Mouse (Mus musculus): ENCODE measurements around the gene Chn2.

The Chn2 gene

GRCm38 (mm10) chr6:54042142-54042541 is 2.8 kb downstream of the Chn2 start:
- no peak for DNase-seq (ENCODE audit: low spot score in 2 of 2)

- no peak for DNase-seq (ENCODE audit: low spot score in 2 of 2)
These were observed 4.2 kb downstream of the Chn2 start for GRCm38 (mm10) chr6:54043536-54043935.

- no peak for DNase-seq (ENCODE audit: low spot score in 2 of 2)
These were observed 6.7 kb downstream of the Chn2 start for GRCm38 (mm10) chr6:54045748-54046721.

- no peak for DNase-seq (ENCODE audit: low spot score in 2 of 2)
These were observed 7.8 kb downstream of the Chn2 start for GRCm38 (mm10) chr6:54046884-54047747.

- DNase-seq (ENCODE audit: low spot score in 2 of 2), result no peak
These were observed 9.4 kb downstream of the Chn2 start for GRCm38 (mm10) chr6:54048768-54049167.

- no peak for DNase-seq (ENCODE audit: low spot score in 2 of 2)
These were observed 11.8 kb downstream of the Chn2 start for GRCm38 (mm10) chr6:54051173-54051572.

- DNase-seq (ENCODE audit: low spot score in 2 of 2), result no peak
These were observed 12.8 kb downstream of the Chn2 start for GRCm38 (mm10) chr6:54052124-54052523.

GRCm38 (mm10) chr6:54052666-54053065 is 13.3 kb downstream of the Chn2 start:
- DNase-seq (ENCODE audit: low spot score in 2 of 2), result no peak

- no peak for DNase-seq (ENCODE audit: low spot score in 2 of 2)
These were observed 14.0 kb downstream of the Chn2 start for GRCm38 (mm10) chr6:54053316-54053715.

GRCm38 (mm10) chr6:54055387-54055786 is 16.0 kb downstream of the Chn2 start:
- DNase-seq (ENCODE audit: low spot score in 2 of 2), result no peak

GRCm38 (mm10) chr6:54056548-54057532 is 17.5 kb downstream of the Chn2 start:
- DNase-seq (ENCODE audit: low spot score in 2 of 2), result no peak

- DNase-seq (ENCODE audit: low spot score in 2 of 2), result no peak
These were observed 18.3 kb downstream of the Chn2 start for GRCm38 (mm10) chr6:54057661-54058060.

- DNase-seq (ENCODE audit: low spot score in 2 of 2), result no peak
These were observed 19.5 kb downstream of the Chn2 start for GRCm38 (mm10) chr6:54058837-54059236.

GRCm38 (mm10) chr6:54060258-54060657 is 20.9 kb downstream of the Chn2 start:
- DNase-seq (ENCODE audit: low spot score in 2 of 2), result no peak

GRCm38 (mm10) chr6:54061375-54061774 is 22.0 kb downstream of the Chn2 start:
- DNase-seq (ENCODE audit: low spot score in 2 of 2), result no peak

GRCm38 (mm10) chr6:54063878-54064277 is 24.5 kb downstream of the Chn2 start:
- no peak for DNase-seq (ENCODE audit: low spot score in 2 of 2)

GRCm38 (mm10) chr6:54067380-54067779 is 28.0 kb downstream of the Chn2 start:
- no peak for DNase-seq (ENCODE audit: low spot score in 2 of 2)

GRCm38 (mm10) chr6:54068882-54069281 is 29.5 kb downstream of the Chn2 start:
- no peak for DNase-seq (ENCODE audit: low spot score in 2 of 2)

- DNase-seq (ENCODE audit: low spot score in 2 of 2), result no peak
These were observed 31.4 kb downstream of the Chn2 start for GRCm38 (mm10) chr6:54070736-54071135.

- no peak for DNase-seq (ENCODE audit: low spot score in 2 of 2)
These were observed 32.1 kb downstream of the Chn2 start for GRCm38 (mm10) chr6:54071478-54071877.

GRCm38 (mm10) chr6:54074454-54074853 is 35.1 kb downstream of the Chn2 start:
- no peak for DNase-seq (ENCODE audit: low spot score in 2 of 2)
